Mouse (Mus musculus) naive thymus-derived CD4-positive, alpha-beta T cell, adult 2 months (primary cell): ENCODE data around the gene Arpc3.
A peak's percentile ranks its signal among the peaks of the same experiment; 100 is the strongest.

Experiments
- DNase-seq: peaks from one replicate; pipeline ENCODE4 v3.0.0-alpha.2; 2011; ENCODE audit warnings: low read depth

Gene Arpc3

GRCm38 (mm10) chr5:122391786-122392180 is at the start of gene Arpc3:
Gene Arpc3 (plus strand): TSS chr5:122391878.
- peak; percentile 98 for DNase-seq

- DNase-seq, result no peak
Measured at GRCm38 (mm10) chr5:122342874-122343273, 48.8 kb upstream of the Arpc3 start.

GRCm38 (mm10) chr5:122343768-122344167 is 47.9 kb upstream of the Arpc3 start:
- DNase-seq, result no peak

- DNase-seq, result peak; percentile 90
Measured at GRCm38 (mm10) chr5:122344260-122344659, 47.4 kb upstream of the Arpc3 start.

GRCm38 (mm10) chr5:122345777-122346176 is 45.9 kb upstream of the Arpc3 start:
- DNase-seq, result peak; percentile 21

- DNase-seq, result peak; percentile 100
Measured at GRCm38 (mm10) chr5:122353807-122354491, 37.7 kb upstream of the Arpc3 start, which contains the start of the genes Rad9b and Vps29. Gene Rad9b (minus strand): TSS chr5:122354233. Gene Vps29 (plus strand): TSS chr5:122354369.

- no peak for DNase-seq
Measured at GRCm38 (mm10) chr5:122354492-122355067, 37.1 kb upstream of the Arpc3 start.

GRCm38 (mm10) chr5:122371591-122372191 is 20.0 kb upstream of the Arpc3 start, which contains the start of gene Gpn3:
Gene Gpn3 (plus strand): TSS chr5:122371876.
- no peak for DNase-seq

- DNase-seq, result peak; percentile 99
Measured at GRCm38 (mm10) chr5:122372192-122372769, 19.4 kb upstream of the Arpc3 start, which contains the start of gene Fam216a. Gene Fam216a (minus strand): TSS chr5:122372364.

GRCm38 (mm10) chr5:122372878-122373277 is 18.8 kb upstream of the Arpc3 start:
- DNase-seq, result no peak

GRCm38 (mm10) chr5:122377101-122377833 is 14.4 kb upstream of the Arpc3 start:
- no peak for DNase-seq

GRCm38 (mm10) chr5:122378171-122378570 is 13.5 kb upstream of the Arpc3 start:
- DNase-seq, result no peak

GRCm38 (mm10) chr5:122379374-122380155 is 12.1 kb upstream of the Arpc3 start:
- DNase-seq, result peak; percentile 85

- no peak for DNase-seq
Measured at GRCm38 (mm10) chr5:122390006-122390405, 1.7 kb upstream of the Arpc3 start.

GRCm38 (mm10) chr5:122390671-122391070 is 1.0 kb upstream of the Arpc3 start:
- DNase-seq, result no peak

GRCm38 (mm10) chr5:122391178-122391785 is 396 bp upstream of the Arpc3 start:
- DNase-seq, result peak; percentile 39

- peak; percentile 61 for DNase-seq
Measured at GRCm38 (mm10) chr5:122392227-122393004, 738 bp downstream of the Arpc3 start.

- peak; percentile 90 for DNase-seq
Measured at GRCm38 (mm10) chr5:122393887-122394286, 2.2 kb downstream of the Arpc3 start.

GRCm38 (mm10) chr5:122396791-122397190 is 5.1 kb downstream of the Arpc3 start:
- DNase-seq, result no peak

GRCm38 (mm10) chr5:122397495-122397894 is 5.8 kb downstream of the Arpc3 start:
- no peak for DNase-seq
